Mouse (Mus musculus) intestine, postnatal 0 days (tissue): ENCODE data around the gene Setd1a. TPM values are rescaled to one million over a fixed set of nuclear protein-coding genes. Genes with fewer than 3 reads are reported as not detected.
"Not testable (repeated sequence)": the region's sequence is repeated elsewhere in the genome, so short reads cannot be mapped to it uniquely, and the experiment has no call there.

Experiments
- ATAC-seq: fragments of 200-750 bp; cut with Nextera tagmentation; 2 replicates; pipeline ENCODE4 v1.8.0; 2017; ENCODE audit warnings: mild to moderate bottlenecking, moderate TSS enrichment, moderate library complexity
- H3K27ac ChIP-seq: fragments of 300-500 bp; sonication (generic); 2 replicates; pipeline ENCODE4 v1.5.1; 2014; ENCODE audit warnings: mild to moderate bottlenecking, low read depth, low read length, moderate library complexity
- H3K27me3 ChIP-seq: fragments of 300-500 bp; sonication (generic); replicated peaks from 2 replicates; pipeline ENCODE4 v1.6.1; 2014; ENCODE audit warnings: low read length, mixed read lengths; ENCODE audit not compliant: control insufficient read depth, insufficient read depth
- H3K36me3 ChIP-seq: fragments of 300-500 bp; sonication (generic); 2 replicates; pipeline ENCODE4 v1.6.1; 2014; ENCODE audit warnings: mild to moderate bottlenecking, moderate library complexity; ENCODE audit not compliant: control insufficient read depth, insufficient read depth
- H3K4me1 ChIP-seq: fragments of 300-500 bp; sonication (generic); replicated peaks from 2 replicates; pipeline ENCODE4 v1.6.1; 2014; ENCODE audit warnings: antibody characterized with exemption, low read length, mixed read lengths; ENCODE audit not compliant: control insufficient read depth, insufficient read depth
- H3K4me2 ChIP-seq: fragments of 300-500 bp; sonication (generic); replicated peaks from 2 replicates; pipeline ENCODE4 v1.6.1; 2014; ENCODE audit warnings: low read depth, mild to moderate bottlenecking, moderate library complexity
- H3K4me3 ChIP-seq: fragments of 300-500 bp; sonication (generic); 2 replicates; pipeline ENCODE4 v1.5.1; 2014; ENCODE audit warnings: low read depth, low read length
- H3K9ac ChIP-seq: fragments of 300-500 bp; sonication (generic); 2 replicates; pipeline ENCODE4 v1.6.1; 2014; ENCODE audit warnings: mild to moderate bottlenecking, low read depth, low read length
- H3K9me3 ChIP-seq: fragments of 300-500 bp; sonication (generic); 2 replicates; pipeline ENCODE4 v1.6.1; 2016; ENCODE audit warnings: mixed run types; ENCODE audit not compliant: control insufficient read depth
- CTCF ChIP-seq: sonication (generic); IDR thresholded peaks from 2 replicates; pipeline ENCODE4 v1.5.1; 2016; ENCODE audit warnings: low read depth, mild to moderate bottlenecking, control low read depth, antibody characterized with exemption, moderate library complexity
- WGBS: fragments of 180-500 bp; shearing (Covaris S2); extraction: QIAGEN DNeasy Blood & Tissue Kit; methylation state at CpG from one replicate; pipeline ENCODE4 v1.1.7; 2014; 5-methylcytosine and 5-hydroxymethylcytosine counted together
- polyA plus RNA-seq: library from polyadenylated mRNA; unstranded; fragments of >200 nt; fragmentation: Nextera tagmentation; extraction: Ambion mirVana; gene quantifications from 2 replicates; pipeline ENCODE4 v1.2.1, GENCODE M21; 2015

Setd1a gene
- polyA plus RNA-seq, 1 experiment from 2014 or later = 9.9 TPM

GRCm38 (mm10) chr7:127773664-127774384 lies 2.6 kb upstream of the Setd1a start:
- H3K9ac ChIP-seq = no peak overlapping the region

GRCm38 (mm10) chr7:127775837-127776236 lies 633 bp upstream of the Setd1a start:
- H3K36me3 ChIP-seq, ATAC-seq, H3K4me1 ChIP-seq, H3K9me3 ChIP-seq, H3K27ac ChIP-seq, H3K9ac ChIP-seq, H3K27me3 ChIP-seq: not testable (repeated sequence)
- Histone ChIP-seq H3K4me3 (peak overlapping the region; percentile 85), H3K4me2 (peak overlapping the region; percentile 85)
- WGBS = 68% methylated on average over 7 of the region's 7 CpGs

More at GRCm38 (mm10) chr7:127773664-127774384, 2.6 kb upstream of the Setd1a start:
- H3K27ac ChIP-seq = no peak overlapping the region
- ATAC-seq = 0 out of 2 replicates have a peak, but pooled peaks have one; percentile 5
- no peak overlapping the region for H3K4me3 ChIP-seq
- no peak overlapping the region for H3K4me2 ChIP-seq
- no peaks in the 10 kb centered on the region for H3K36me3 ChIP-seq
- 38% methylated on average over 9 of the region's 9 CpGs for WGBS
- peaks cover 4% of the 10 kb centered on the region; the same call in 1 of the 2 replicates for H3K4me1 ChIP-seq
- no peaks in the 10 kb centered on the region for H3K27me3 ChIP-seq
- TF ChIP-seq CTCF = peak; percentile 88
- no peaks in the 10 kb centered on the region for H3K9me3 ChIP-seq

GRCm38 (mm10) chr7:127776878-127777473 lies 506 bp downstream of the Setd1a start:
- H3K36me3 ChIP-seq = peaks cover 18% of the 10 kb centered on the region
- ATAC-seq = peak; percentile 92
- H3K4me2 ChIP-seq = peak overlapping the region; percentile 85
- H3K4me3 ChIP-seq = peak overlapping the region; percentile 85
- H3K4me1 ChIP-seq = 0 out of 2 replicates have a peak, but pooled peaks cover 4% of the 10 kb centered on the region
- no peaks in the 10 kb centered on the region for H3K27me3 ChIP-seq
- peak overlapping the region; percentile 98 for H3K27ac ChIP-seq
- no peaks in the 10 kb centered on the region for H3K9me3 ChIP-seq
- TF ChIP-seq CTCF = no peak
- H3K9ac ChIP-seq = peak overlapping the region; percentile 96
- under 1% methylated on average over 66 of the region's 70 CpGs for WGBS

- peak; percentile 22 for ATAC-seq
- 3% methylated on average over 49 of the region's 66 CpGs for WGBS
Measured at GRCm38 (mm10) chr7:127777474-127778266, 1.2 kb downstream of the Setd1a start.

GRCm38 (mm10) chr7:127778350-127778749 lies 1.9 kb downstream of the Setd1a start:
- Histone ChIP-seq H3K36me3 (peaks cover 25% of the 10 kb centered on the region), H3K9me3 (no peaks in the 10 kb centered on the region), H3K27ac (no peak overlapping the region), H3K27me3 (no peaks in the 10 kb centered on the region), H3K4me1 (0 out of 2 replicates have a peak, but pooled peaks cover 4% of the 10 kb centered on the region), H3K4me2 (peak overlapping the region; percentile 85), H3K4me3 (peak overlapping the region; percentile 85), H3K9ac (peak overlapping the region; percentile 96)
- ATAC-seq = no peak
- no peak for TF ChIP-seq CTCF
- 79% methylated on average over 4 of the region's 4 CpGs for WGBS

More at GRCm38 (mm10) chr7:127777474-127778266, 1.2 kb downstream of the Setd1a start:
- Histone ChIP-seq H3K9ac (peak overlapping the region; percentile 96), H3K4me3 (peak overlapping the region; percentile 85), H3K4me2 (peak overlapping the region; percentile 85), H3K9me3 (no peaks in the 10 kb centered on the region), H3K36me3 (peaks cover 25% of the 10 kb centered on the region), H3K27me3 (no peaks in the 10 kb centered on the region), H3K27ac (peak overlapping the region; percentile 98), H3K4me1 (0 out of 2 replicates have a peak, but pooled peaks cover 4% of the 10 kb centered on the region)
- no peak for TF ChIP-seq CTCF

- Histone ChIP-seq H3K4me2 (no peak within 1 kb of the TSS), H3K9me3 (no peaks in the 10 kb centered on the region), H3K4me3 (no peak within 1 kb of the TSS), H3K4me1 (no peaks in the 10 kb centered on the region), H3K9ac (no peak within 1 kb of the TSS), H3K36me3 (peaks cover 86% of the 10 kb centered on the region), H3K27me3 (no peaks in the 10 kb centered on the region), H3K27ac (no peak within 1 kb of the TSS)
- ATAC-seq = no peak
- no peak for TF ChIP-seq CTCF
- WGBS = 95% methylated on average over 7 of the region's 7 CpGs
Measured at GRCm38 (mm10) chr7:127785308-127785707, 8.8 kb downstream of the Setd1a start, which contains the start of gene Gm49388. Gm49388 (plus strand) TSS chr7:127785608.
